Mouse (Mus musculus) kidney, adult 2 months (tissue): ENCODE measurements around the gene Tm9sf4. TPM values are rescaled to one million over a fixed set of nuclear protein-coding genes. Genes with fewer than 3 reads are reported as not detected.

ENCODE experiments used
- DNase-seq: peaks from one replicate; pipeline ENCODE4 v3.0.0; 2021
- H3K27ac ChIP-seq: fragments of 200-500 bp; 2 replicates; pipeline ENCODE4 v1.5.1; 2012; ENCODE audit warnings: low read depth, low read length, control low read depth, inconsistent platforms; ENCODE audit not compliant: insufficient read depth
- H3K27me3 ChIP-seq: fragments of 200-500 bp; replicated peaks from 2 replicates; pipeline ENCODE4 v1.6.1; 2012; ENCODE audit warnings: mild to moderate bottlenecking, moderate library complexity, low read length, inconsistent platforms; ENCODE audit not compliant: control insufficient read depth, insufficient read depth
- H3K36me3 ChIP-seq: fragments of 200-500 bp; 2 replicates; pipeline ENCODE4 v1.6.1; 2012; ENCODE audit warnings: mild to moderate bottlenecking, moderate library complexity, low read length, inconsistent platforms; ENCODE audit not compliant: control insufficient read depth, insufficient read depth
- H3K4me1 ChIP-seq: fragments of 200-500 bp; 2 replicates; pipeline ENCODE4 v1.6.1; 2011; ENCODE audit warnings: low read length; ENCODE audit not compliant: control insufficient read depth, insufficient read depth
- H3K4me3 ChIP-seq: fragments of 200-500 bp; 2 replicates; pipeline ENCODE4 v1.5.1; 2011; ENCODE audit warnings: mild to moderate bottlenecking, low read depth, low read length, control low read depth; ENCODE audit not compliant: insufficient read depth
- CTCF ChIP-seq: fragments of 200-500 bp; conservative IDR thresholded peaks from 2 replicates; pipeline ENCODE4 v1.5.1; 2011; ENCODE audit warnings: low read depth, mild to moderate bottlenecking, control low read depth, low read length, moderate library complexity, mixed read lengths; ENCODE audit not compliant: insufficient read depth, insufficient read length
- POLR2A ChIP-seq: fragments of 200-500 bp; IDR thresholded peaks from one replicate; pipeline ENCODE4 v1.6.1; 2011; ENCODE audit warnings: low read depth, low read length, control low read depth
- WGBS: fragments of 180-500 bp; shearing (Covaris S2); methylation state at CpG from one replicate; pipeline ENCODE4 v1.1.7; 2018; 5-methylcytosine and 5-hydroxymethylcytosine counted together
- polyA plus RNA-seq: library from polyadenylated mRNA; depleted of rRNA; stranded (reverse); fragments of >200 nt; gene quantifications from 2 replicates; pipeline ENCODE4 v1.2.3, GENCODE M21; 2012

The Tm9sf4 gene
- polyA plus RNA-seq, 1 experiment, result 46.0 TPM

DNA sequence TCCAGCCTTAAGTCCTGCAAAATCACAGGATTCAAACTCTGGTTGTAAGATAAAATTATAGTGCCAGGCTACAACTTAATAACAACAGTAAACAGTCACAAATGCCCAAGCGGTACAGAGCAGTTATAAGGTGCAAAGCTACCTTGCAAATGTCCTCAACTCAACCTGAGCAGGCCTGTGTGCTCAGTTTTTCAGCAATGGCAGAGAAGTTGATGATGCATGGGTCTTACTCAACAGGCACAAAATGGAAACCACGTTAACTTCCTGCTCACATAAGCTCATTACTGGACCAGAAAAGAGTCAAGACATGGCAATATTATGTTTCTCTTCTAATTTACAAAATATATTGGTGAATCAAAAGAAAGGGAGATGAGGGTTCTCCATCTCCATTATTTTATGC lies 61.5 kb downstream of the Tm9sf4 start:
- Histone ChIP-seq H3K4me1 (no peaks in the 10 kb centered on the region), H3K36me3 (no peaks in the 10 kb centered on the region), H3K4me3 (no peak overlapping the region), H3K27ac (no peak overlapping the region), H3K27me3 (no peaks in the 10 kb centered on the region)
- 91% methylated on average over 2 of the region's 2 CpGs for WGBS
- no peak for DNase-seq
- TF ChIP-seq POLR2A, result no peak
- no peak for TF ChIP-seq CTCF

DNA sequence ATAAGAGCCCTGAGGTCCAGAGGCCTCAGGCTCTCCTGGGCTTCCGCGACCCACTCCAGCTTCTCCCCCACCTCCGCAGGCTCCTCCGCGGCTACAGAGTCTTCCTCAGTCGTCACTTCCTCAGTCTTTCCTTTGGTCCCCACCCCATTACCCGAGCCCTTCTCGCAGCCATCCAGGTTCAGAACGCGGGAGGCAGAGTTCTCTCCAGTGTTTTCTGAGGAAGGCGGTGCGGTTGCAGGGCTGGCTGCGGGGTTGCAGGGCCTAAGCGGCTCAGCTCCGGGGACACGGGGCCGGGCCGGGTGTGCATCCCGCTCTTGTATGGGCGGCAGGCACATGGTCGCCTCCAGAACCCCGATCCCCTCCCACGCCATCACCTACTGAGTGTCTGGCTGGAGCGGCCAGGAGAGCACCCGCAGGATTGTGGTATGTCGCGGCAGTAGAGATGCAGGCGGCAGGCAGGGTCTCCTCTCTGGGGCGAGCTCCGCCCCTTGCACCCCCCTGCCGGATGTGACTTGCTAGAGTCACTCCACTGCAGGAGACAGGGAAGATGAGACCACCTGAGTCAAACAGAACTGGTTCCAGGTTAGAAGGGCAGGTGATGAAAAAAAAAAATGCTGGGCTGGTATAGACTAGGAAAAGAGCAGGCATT lies 64.0 kb downstream of the Tm9sf4 start, which contains the start of gene Tspyl3:
Tspyl3 (minus strand) TSS at position 496 of the 649 bp plus-strand sequence.
- Histone ChIP-seq H3K27me3 (no peaks in the 10 kb centered on the region), H3K36me3 (no peaks in the 10 kb centered on the region), H3K27ac (no peak within 1 kb of the TSS), H3K4me3 (peak within 1 kb of the TSS; percentile 72), H3K4me1 (no peaks in the 10 kb centered on the region)
- DNase-seq, result peak; percentile 19
- TF ChIP-seq POLR2A, result no peak
- no peak for TF ChIP-seq CTCF
- WGBS, result 7% methylated on average over 31 of the region's 31 CpGs

DNA sequence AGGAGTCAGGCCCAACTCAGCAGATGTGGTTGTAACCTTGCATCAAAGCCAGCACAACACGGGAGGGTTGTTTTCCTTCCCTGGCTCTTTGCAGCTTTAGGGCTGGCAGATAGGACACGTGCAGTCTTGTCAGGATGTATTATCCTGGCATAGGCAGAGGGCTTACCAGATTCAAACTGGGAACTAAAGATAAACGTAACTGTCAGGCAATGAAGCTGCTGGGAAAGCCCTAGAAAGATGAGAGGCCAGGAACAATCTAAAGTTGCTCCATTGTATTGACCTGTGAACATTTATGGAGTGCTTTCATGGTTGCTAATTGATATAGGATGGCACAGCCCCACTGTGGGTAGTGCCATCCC lies 64.5 kb downstream of the Tm9sf4 start:
- WGBS, result 31% methylated on average over 3 of the region's 3 CpGs
- TF ChIP-seq POLR2A (no peak), CTCF (no peak)
- DNase-seq, result no peak
- H3K27me3 ChIP-seq, result no peaks in the 10 kb centered on the region
- H3K4me3 ChIP-seq, result peak overlapping the region; percentile 72
- H3K36me3 ChIP-seq, result no peaks in the 10 kb centered on the region
- no peak overlapping the region for H3K27ac ChIP-seq
- no peaks in the 10 kb centered on the region for H3K4me1 ChIP-seq

DNA sequence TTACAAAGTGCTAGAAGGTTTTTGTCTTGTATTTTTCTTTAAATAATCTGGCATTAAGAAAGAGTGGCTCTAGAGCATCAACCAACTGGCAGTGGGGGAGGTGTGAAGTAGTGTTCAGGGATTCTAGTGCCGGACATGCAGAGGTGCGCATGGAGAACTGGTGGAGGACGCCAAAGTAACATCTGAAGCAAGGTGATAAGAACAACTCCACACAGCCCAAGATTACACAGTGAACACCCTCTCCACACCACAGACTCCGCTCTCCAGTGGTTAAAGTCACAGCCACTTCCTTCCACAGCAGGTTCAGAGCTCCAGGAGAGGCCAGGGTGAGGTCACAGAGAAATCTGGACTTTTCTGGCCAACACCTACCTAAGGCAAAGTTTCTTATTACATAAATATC lies 66.9 kb downstream of the Tm9sf4 start:
- 89% methylated on average over 4 of the region's 4 CpGs for WGBS
- no peak for DNase-seq
- TF ChIP-seq CTCF (no peak), POLR2A (no peak)
- H3K36me3 ChIP-seq, result peaks cover 10% of the 10 kb centered on the region
- H3K4me1 ChIP-seq, result no peaks in the 10 kb centered on the region
- no peaks in the 10 kb centered on the region for H3K27me3 ChIP-seq
- no peak overlapping the region for H3K4me3 ChIP-seq
- H3K27ac ChIP-seq, result no peak overlapping the region

DNA sequence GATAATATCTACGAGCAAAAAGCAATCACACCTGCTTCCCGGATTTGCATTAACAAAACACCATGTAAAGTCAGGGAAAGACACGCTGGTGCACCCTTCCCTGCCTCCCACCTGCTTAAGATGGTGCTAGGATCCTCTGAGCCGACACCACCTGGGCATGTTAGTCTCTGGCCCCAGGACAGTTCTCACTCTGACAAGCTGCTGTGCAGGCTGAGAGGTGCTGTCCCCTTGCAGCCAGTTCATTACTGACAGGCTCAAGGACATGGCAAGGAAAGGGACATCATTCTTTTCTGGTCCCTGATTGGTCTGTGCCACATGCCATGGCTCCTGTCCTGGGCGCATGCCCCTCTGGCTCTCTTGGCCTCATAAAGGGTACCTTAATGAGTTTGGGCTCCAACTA lies 67.4 kb downstream of the Tm9sf4 start:
- peak overlapping the region; percentile 13; the same call in 1 of the 2 replicates for H3K4me3 ChIP-seq
- WGBS, result 74% methylated on average over 5 of the region's 5 CpGs

DNA sequence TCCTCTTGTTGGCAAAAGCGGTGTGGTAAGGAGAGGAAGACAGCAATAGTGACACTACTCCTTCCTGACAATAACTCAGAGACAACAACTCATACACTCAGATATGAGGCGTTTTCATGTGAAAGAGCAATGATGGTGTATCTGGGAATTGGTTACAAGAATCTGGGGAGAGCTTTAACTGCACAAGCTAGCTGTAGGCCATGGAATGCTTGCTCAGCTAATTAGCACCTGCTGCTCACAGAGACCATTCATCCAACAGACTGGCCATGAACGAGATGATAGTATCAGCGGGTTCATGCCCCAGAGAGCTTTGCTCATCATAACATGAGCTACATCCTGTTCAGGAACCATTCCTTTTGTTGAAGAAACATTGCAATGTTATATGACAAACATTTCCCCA lies 76.1 kb downstream of the Tm9sf4 start:
- Histone ChIP-seq H3K4me3 (no peak overlapping the region), H3K27me3 (no peaks in the 10 kb centered on the region), H3K4me1 (peaks cover 4% of the 10 kb centered on the region; the same call in 1 of the 2 replicates), H3K27ac (no peak overlapping the region), H3K36me3 (no peaks in the 10 kb centered on the region; the same call in 1 of the 2 replicates)
- TF ChIP-seq POLR2A, result no peak
- no peak for TF ChIP-seq CTCF
- DNase-seq, result no peak
- 49% methylated on average over 4 of the region's 4 CpGs for WGBS

More for the DNA sequence above, 67.4 kb downstream of the Tm9sf4 start:
- Histone ChIP-seq H3K27me3 (no peaks in the 10 kb centered on the region), H3K36me3 (peaks cover 10% of the 10 kb centered on the region), H3K4me1 (no peaks in the 10 kb centered on the region), H3K27ac (peak overlapping the region; percentile 67; the same call in 1 of the 2 replicates)
- TF ChIP-seq CTCF (no peak), POLR2A (no peak)
- peak; percentile 24 for DNase-seq

DNA sequence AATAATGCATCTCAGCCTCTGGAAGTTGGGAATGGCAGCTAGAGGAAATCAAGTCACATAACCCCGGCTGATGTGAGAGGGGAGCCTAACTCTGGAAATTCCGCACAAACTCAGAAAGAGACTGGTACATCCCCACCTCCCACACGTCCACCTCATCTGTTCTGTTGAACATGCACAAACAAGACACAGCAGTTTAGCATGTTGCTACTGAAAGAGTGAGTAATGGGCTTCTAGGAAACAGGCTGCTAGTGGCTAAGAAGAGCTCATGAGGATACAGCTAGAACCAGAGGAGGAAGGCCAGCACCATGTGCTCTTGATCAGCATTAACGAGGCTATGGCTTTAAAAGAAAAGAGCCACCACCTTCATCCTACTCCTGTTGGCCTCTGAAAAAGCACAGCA lies 76.8 kb downstream of the Tm9sf4 start:
- no peak overlapping the region for H3K27ac ChIP-seq
- DNase-seq, result no peak
- WGBS, result 63% methylated on average over 4 of the region's 4 CpGs
- no peak overlapping the region for H3K4me3 ChIP-seq
- H3K27me3 ChIP-seq, result no peaks in the 10 kb centered on the region
- peaks cover 4% of the 10 kb centered on the region; the same call in 1 of the 2 replicates for H3K4me1 ChIP-seq
- no peaks in the 10 kb centered on the region for H3K36me3 ChIP-seq
- TF ChIP-seq POLR2A (no peak), CTCF (no peak)

DNA sequence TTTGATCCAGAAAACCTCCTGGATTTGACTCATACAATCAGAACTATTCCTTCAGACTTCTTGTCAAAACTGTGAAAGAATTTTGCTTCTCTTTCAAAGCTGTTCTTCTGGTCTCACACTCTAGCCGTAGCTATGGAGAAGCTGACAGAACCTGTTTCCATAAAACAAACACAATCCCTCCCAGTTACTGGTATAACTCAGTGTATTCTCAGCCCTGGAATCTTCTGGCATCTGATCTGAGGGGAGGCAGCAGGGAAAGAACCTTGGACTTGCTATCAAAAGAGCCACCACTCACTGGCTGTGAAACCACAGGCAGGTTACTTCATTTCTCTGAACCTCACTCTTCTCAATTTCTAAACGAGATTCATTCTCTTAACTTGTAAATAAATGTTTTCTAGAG lies 77.3 kb downstream of the Tm9sf4 start:
- H3K4me1 ChIP-seq, result peaks cover 4% of the 10 kb centered on the region; the same call in 1 of the 2 replicates
- H3K27me3 ChIP-seq, result no peaks in the 10 kb centered on the region
- H3K36me3 ChIP-seq, result no peaks in the 10 kb centered on the region
- TF ChIP-seq POLR2A, result no peak
- TF ChIP-seq CTCF, result no peak
- H3K4me3 ChIP-seq, result no peak overlapping the region
- WGBS, result 43% methylated on average over 2 of the region's 2 CpGs
- DNase-seq, result no peak
- H3K27ac ChIP-seq, result no peak overlapping the region
